Mouse (Mus musculus): ENCODE data around the gene H2-T23. TPM values are rescaled to one million over a fixed set of nuclear protein-coding genes. Genes with fewer than 3 reads are reported as not detected.

The H2-T23 gene
- polyA plus RNA-seq, 1 experiment from 2014 or later, result 5.1 TPM

GRCm38 (mm10) chr17:35997713-35998510, 34.7 kb downstream of the H2-T23 start:
- H3K36me3 ChIP-seq (ENCODE audit: control insufficient read depth, insufficient read depth, low read length), result no peaks in the 10 kb centered on the region
- H3K4me1 ChIP-seq (ENCODE audit: control insufficient read depth, insufficient read depth, low read depth, low read length), result peaks cover 14% of the 10 kb centered on the region
- ATAC-seq, result no peak
- 60% methylated on average over 12 of the region's 12 CpGs for WGBS
- H3K9ac ChIP-seq (ENCODE audit: low read depth, low read length), result no peak overlapping the region
- H3K27ac ChIP-seq (ENCODE audit: low read depth, low read length), result no peak overlapping the region
- H3K4me3 ChIP-seq (ENCODE audit: low read length), result no peak overlapping the region
- no peak overlapping the region for H3K4me2 ChIP-seq (ENCODE audit: low read length)
- H3K27me3 ChIP-seq (replicated peaks; ENCODE audit: control insufficient read depth, insufficient read depth, low read length), result no peaks in the 10 kb centered on the region
- H3K9me3 ChIP-seq (ENCODE audit: control insufficient read depth, low read length), result no peaks in the 10 kb centered on the region

- H3K4me2 ChIP-seq (ENCODE audit: low read length), result no peak overlapping the region
- 2% methylated on average over 11 of the region's 11 CpGs for WGBS
- H3K4me3 ChIP-seq (ENCODE audit: low read length), result no peak overlapping the region
Measured at GRCm38 (mm10) chr17:35996949-35997348, 35.7 kb downstream of the H2-T23 start.

GRCm38 (mm10) chr17:35994879-35995240, 37.8 kb downstream of the H2-T23 start:
- WGBS, result 5% methylated on average over 14 of the region's 14 CpGs
- peak overlapping the region; percentile 70 for H3K9ac ChIP-seq (ENCODE audit: low read depth, low read length)
- H3K4me1 ChIP-seq (ENCODE audit: control insufficient read depth, insufficient read depth, low read depth, low read length), result peaks cover 14% of the 10 kb centered on the region
- peak overlapping the region; percentile 77 for H3K4me2 ChIP-seq (ENCODE audit: low read length)
- H3K4me3 ChIP-seq (ENCODE audit: low read length), result peak overlapping the region; percentile 59
- ATAC-seq, result no peak
- H3K36me3 ChIP-seq (ENCODE audit: control insufficient read depth, insufficient read depth, low read length), result peaks cover under 1% of the 10 kb centered on the region; the same call in 1 of the 2 replicates
- no peaks in the 10 kb centered on the region for H3K9me3 ChIP-seq (ENCODE audit: control insufficient read depth, low read length)
- no peaks in the 10 kb centered on the region for H3K27me3 ChIP-seq (replicated peaks; ENCODE audit: control insufficient read depth, insufficient read depth, low read length)
- H3K27ac ChIP-seq (ENCODE audit: low read depth, low read length), result no peak overlapping the region; the same call in none of the 2 replicates

More at GRCm38 (mm10) chr17:35996949-35997348, 35.7 kb downstream of the H2-T23 start:
- Histone ChIP-seq H3K9me3 (ENCODE audit: control insufficient read depth, low read length) (no peaks in the 10 kb centered on the region), H3K36me3 (ENCODE audit: control insufficient read depth, insufficient read depth, low read length) (no peaks in the 10 kb centered on the region), H3K27me3 (replicated peaks; ENCODE audit: control insufficient read depth, insufficient read depth, low read length) (no peaks in the 10 kb centered on the region), H3K27ac (ENCODE audit: low read depth, low read length) (no peak overlapping the region), H3K9ac (ENCODE audit: low read depth, low read length) (no peak overlapping the region), H3K4me1 (ENCODE audit: control insufficient read depth, insufficient read depth, low read depth, low read length) (peaks cover 14% of the 10 kb centered on the region)
- ATAC-seq, result peak; percentile 73

GRCm38 (mm10) chr17:35994175-35994878, 38.3 kb downstream of the H2-T23 start:
- Histone ChIP-seq H3K4me2 (ENCODE audit: low read length) (peak overlapping the region; percentile 77), H3K36me3 (ENCODE audit: control insufficient read depth, insufficient read depth, low read length) (peaks cover 6% of the 10 kb centered on the region), H3K9me3 (ENCODE audit: control insufficient read depth, low read length) (no peaks in the 10 kb centered on the region), H3K4me1 (ENCODE audit: control insufficient read depth, insufficient read depth, low read depth, low read length) (peaks cover 14% of the 10 kb centered on the region), H3K27me3 (replicated peaks; ENCODE audit: control insufficient read depth, insufficient read depth, low read length) (no peaks in the 10 kb centered on the region), H3K4me3 (ENCODE audit: low read length) (peak overlapping the region; percentile 59), H3K27ac (ENCODE audit: low read depth, low read length) (peak overlapping the region; percentile 70), H3K9ac (ENCODE audit: low read depth, low read length) (peak overlapping the region; percentile 70)
- peak; percentile 71 for ATAC-seq
- 2% methylated on average over 31 of the region's 31 CpGs for WGBS

- Histone ChIP-seq H3K4me1 (ENCODE audit: control insufficient read depth, insufficient read depth, low read depth, low read length) (peaks cover 14% of the 10 kb centered on the region), H3K36me3 (ENCODE audit: control insufficient read depth, insufficient read depth, low read length) (peaks cover 12% of the 10 kb centered on the region), H3K9ac (ENCODE audit: low read depth, low read length) (no peak overlapping the region), H3K4me3 (ENCODE audit: low read length) (peak overlapping the region; percentile 20), H3K9me3 (ENCODE audit: control insufficient read depth, low read length) (no peaks in the 10 kb centered on the region), H3K27me3 (replicated peaks; ENCODE audit: control insufficient read depth, insufficient read depth, low read length) (no peaks in the 10 kb centered on the region), H3K4me2 (ENCODE audit: low read length) (peak overlapping the region; percentile 77), H3K27ac (ENCODE audit: low read depth, low read length) (no peak overlapping the region)
- ATAC-seq, result peak; percentile 78
- whole genome bisulfite sequencing, result 6% methylated on average over 17 of the region's 17 CpGs
Measured at GRCm38 (mm10) chr17:35993675-35994074, 39.0 kb downstream of the H2-T23 start.

- 55% methylated on average over 10 of the region's 10 CpGs for WGBS
- no peak overlapping the region for H3K4me2 ChIP-seq (ENCODE audit: low read length)
- no peak overlapping the region for H3K27ac ChIP-seq (ENCODE audit: low read depth, low read length)
- no peaks in the 10 kb centered on the region for H3K27me3 ChIP-seq (replicated peaks; ENCODE audit: control insufficient read depth, insufficient read depth, low read length)
- ATAC-seq, result no peak
- H3K4me3 ChIP-seq (ENCODE audit: low read length), result no peak overlapping the region
- no peaks in the 10 kb centered on the region for H3K9me3 ChIP-seq (ENCODE audit: control insufficient read depth, low read length)
- H3K9ac ChIP-seq (ENCODE audit: low read depth, low read length), result no peak overlapping the region
- peaks cover 26% of the 10 kb centered on the region for H3K36me3 ChIP-seq (ENCODE audit: control insufficient read depth, insufficient read depth, low read length)
- H3K4me1 ChIP-seq (ENCODE audit: control insufficient read depth, insufficient read depth, low read depth, low read length), result peaks cover 12% of the 10 kb centered on the region
Measured at GRCm38 (mm10) chr17:35991781-35992180, 40.9 kb downstream of the H2-T23 start.

GRCm38 (mm10) chr17:35981776-35982175, 50.9 kb downstream of the H2-T23 start:
- H3K27me3 ChIP-seq (replicated peaks; ENCODE audit: control insufficient read depth, insufficient read depth, low read length), result no peaks in the 10 kb centered on the region
- no peak for ATAC-seq
- H3K36me3 ChIP-seq (ENCODE audit: control insufficient read depth, insufficient read depth, low read length), result peaks cover 19% of the 10 kb centered on the region
- no peak overlapping the region for H3K27ac ChIP-seq (ENCODE audit: low read depth, low read length)
- H3K4me3 ChIP-seq (ENCODE audit: low read length), result no peak overlapping the region
- WGBS, result 88% methylated on average over 9 of the region's 9 CpGs
- no peaks in the 10 kb centered on the region for H3K9me3 ChIP-seq (ENCODE audit: control insufficient read depth, low read length)
- no peak overlapping the region for H3K4me2 ChIP-seq (ENCODE audit: low read length)
- no peak overlapping the region for H3K9ac ChIP-seq (ENCODE audit: low read depth, low read length)
- peaks cover 19% of the 10 kb centered on the region for H3K4me1 ChIP-seq (ENCODE audit: control insufficient read depth, insufficient read depth, low read depth, low read length)

- 0% methylated on average over 25 of the region's 29 CpGs for WGBS
- no peaks in the 10 kb centered on the region for H3K27me3 ChIP-seq (replicated peaks; ENCODE audit: control insufficient read depth, insufficient read depth, low read length)
- H3K4me1 ChIP-seq (ENCODE audit: control insufficient read depth, insufficient read depth, low read depth, low read length), result peaks cover 19% of the 10 kb centered on the region
- peak overlapping the region; percentile 97 for H3K4me3 ChIP-seq (ENCODE audit: low read length)
- no peaks in the 10 kb centered on the region for H3K9me3 ChIP-seq (ENCODE audit: control insufficient read depth, low read length)
- peak; percentile 41 for ATAC-seq
- H3K27ac ChIP-seq (ENCODE audit: low read depth, low read length), result peak overlapping the region; percentile 96
- peak overlapping the region; percentile 83 for H3K9ac ChIP-seq (ENCODE audit: low read depth, low read length)
- peaks cover 21% of the 10 kb centered on the region for H3K36me3 ChIP-seq (ENCODE audit: control insufficient read depth, insufficient read depth, low read length)
- peak overlapping the region; percentile 77 for H3K4me2 ChIP-seq (ENCODE audit: low read length)
Measured at GRCm38 (mm10) chr17:35980363-35980754, 52.3 kb downstream of the H2-T23 start.
